Mouse (Mus musculus): Measurements from ENCODE around the gene Trpc5os. TPM values are rescaled to one million over a fixed set of nuclear protein-coding genes. Genes with fewer than 3 reads are reported as not detected.

The Trpc5os gene
- polyA plus RNA-seq (2012; rRNA removed) (0.04 TPM in 1 of 2 replicates, not detected in the other), polyA plus RNA-seq (2014; fragmentation: Nextera tagmentation; extraction: Ambion mirVana) (0.08 and 0.14 TPM in 2 replicates)

GRCm38 (mm10) chrX:144456281-144456680 lies at the start of gene Trpc5os:
Gene Trpc5os (plus strand): TSS chrX:144456581.
- no peak within 1 kb of the TSS for H3K4me2 ChIP-seq (replicated peaks; ENCODE audit: low read depth, low read length, severe bottlenecking)
- DNase-seq (ENCODE audit: low spot score) = no peak
- WGBS = 86% methylated on average over 5 of the region's 5 CpGs
- H3K27ac ChIP-seq (replicated peaks; ENCODE audit: low read depth, low read length) = no peak within 1 kb of the TSS
- no peak for TF ChIP-seq POLR2A (IDR thresholded peaks at IDR 0.05; ENCODE audit: borderline replicate concordance, extremely low read depth, insufficient read depth, insufficient read length)
- no peak within 1 kb of the TSS for H3K9ac ChIP-seq (ENCODE audit: low read depth, low read length, severe bottlenecking)
- ATAC-seq (ENCODE audit: low FRiP score, low read depth) = no peak
- no peaks in the 10 kb centered on the region for H3K4me1 ChIP-seq (ENCODE audit: control insufficient read depth, insufficient read depth, low read length)
- no peaks in the 10 kb centered on the region for H3K9me3 ChIP-seq (ENCODE audit: control insufficient read depth, low read length)
- H3K4me3 ChIP-seq (replicated peaks; ENCODE audit: low read length) = no peak within 1 kb of the TSS
- H3K27me3 ChIP-seq (ENCODE audit: control insufficient read depth, insufficient read depth, low read length) = no peaks in the 10 kb centered on the region
- no peaks in the 10 kb centered on the region for H3K36me3 ChIP-seq (ENCODE audit: control insufficient read depth, insufficient read depth, low read length)

GRCm38 (mm10) chrX:144408036-144408435 lies 48.3 kb upstream of the Trpc5os start:
- ATAC-seq (ENCODE audit: low FRiP score, low read depth) (no peak), DNase-seq (ENCODE audit: low spot score) (no peak)
- TF ChIP-seq POLR2A (IDR thresholded peaks at IDR 0.05; ENCODE audit: borderline replicate concordance, extremely low read depth, insufficient read depth, insufficient read length) = no peak
- no peaks in the 10 kb centered on the region for H3K9me3 ChIP-seq (ENCODE audit: control insufficient read depth, low read length)
- H3K9ac ChIP-seq (ENCODE audit: low read depth, low read length, severe bottlenecking) = no peak overlapping the region
- no peaks in the 10 kb centered on the region for H3K27me3 ChIP-seq (ENCODE audit: control insufficient read depth, insufficient read depth, low read length)
- H3K4me3 ChIP-seq (replicated peaks; ENCODE audit: low read length) = no peak overlapping the region
- H3K27ac ChIP-seq (replicated peaks; ENCODE audit: low read depth, low read length) = no peak overlapping the region
- H3K4me2 ChIP-seq (replicated peaks; ENCODE audit: low read depth, low read length, severe bottlenecking) = no peak overlapping the region
- WGBS = 65% methylated on average over 5 of the region's 5 CpGs
- H3K4me1 ChIP-seq (ENCODE audit: control insufficient read depth, insufficient read depth, low read length) = no peaks in the 10 kb centered on the region
- H3K36me3 ChIP-seq (ENCODE audit: control insufficient read depth, insufficient read depth, low read length) = no peaks in the 10 kb centered on the region

- no peak overlapping the region for H3K9ac ChIP-seq (ENCODE audit: low read depth, low read length, severe bottlenecking)
- ATAC-seq (ENCODE audit: low FRiP score, low read depth) (no peak), DNase-seq (ENCODE audit: low spot score) (no peak)
- H3K4me1 ChIP-seq (ENCODE audit: control insufficient read depth, insufficient read depth, low read length) = no peaks in the 10 kb centered on the region
- no peak for TF ChIP-seq POLR2A (IDR thresholded peaks at IDR 0.05; ENCODE audit: borderline replicate concordance, extremely low read depth, insufficient read depth, insufficient read length)
- H3K27me3 ChIP-seq (ENCODE audit: control insufficient read depth, insufficient read depth, low read length) = no peaks in the 10 kb centered on the region
- no peak overlapping the region for H3K4me2 ChIP-seq (replicated peaks; ENCODE audit: low read depth, low read length, severe bottlenecking)
- no peak overlapping the region for H3K4me3 ChIP-seq (replicated peaks; ENCODE audit: low read length)
- no peaks in the 10 kb centered on the region for H3K9me3 ChIP-seq (ENCODE audit: control insufficient read depth, low read length)
- H3K36me3 ChIP-seq (ENCODE audit: control insufficient read depth, insufficient read depth, low read length) = no peaks in the 10 kb centered on the region
- WGBS = 75% methylated on average over 1 of the region's 1 CpGs
- no peak overlapping the region for H3K27ac ChIP-seq (replicated peaks; ENCODE audit: low read depth, low read length)
Measured at GRCm38 (mm10) chrX:144420259-144420658, 36.1 kb upstream of the Trpc5os start.

GRCm38 (mm10) chrX:144421091-144421490 lies 35.3 kb upstream of the Trpc5os start:
- no peak for DNase-seq (ENCODE audit: low spot score)
- Histone ChIP-seq H3K4me3 (replicated peaks; ENCODE audit: low read length) (no peak overlapping the region), H3K9ac (ENCODE audit: low read depth, low read length, severe bottlenecking) (no peak overlapping the region), H3K36me3 (ENCODE audit: control insufficient read depth, insufficient read depth, low read length) (no peaks in the 10 kb centered on the region), H3K4me1 (ENCODE audit: control insufficient read depth, insufficient read depth, low read length) (no peaks in the 10 kb centered on the region), H3K27ac (replicated peaks; ENCODE audit: low read depth, low read length) (no peak overlapping the region), H3K27me3 (ENCODE audit: control insufficient read depth, insufficient read depth, low read length) (no peaks in the 10 kb centered on the region), H3K4me2 (replicated peaks; ENCODE audit: low read depth, low read length, severe bottlenecking) (no peak overlapping the region), H3K9me3 (ENCODE audit: control insufficient read depth, low read length) (no peaks in the 10 kb centered on the region)
- WGBS = 94% methylated on average over 1 of the region's 1 CpGs
- ATAC-seq (ENCODE audit: low FRiP score, low read depth) = no peak
- no peak for TF ChIP-seq POLR2A (IDR thresholded peaks at IDR 0.05; ENCODE audit: borderline replicate concordance, extremely low read depth, insufficient read depth, insufficient read length)

GRCm38 (mm10) chrX:144423848-144424247 lies 32.5 kb upstream of the Trpc5os start:
- H3K4me1 ChIP-seq (ENCODE audit: control insufficient read depth, insufficient read depth, low read length) = no peaks in the 10 kb centered on the region
- DNase-seq (ENCODE audit: low spot score) = no peak
- H3K9me3 ChIP-seq (ENCODE audit: control insufficient read depth, low read length) = no peaks in the 10 kb centered on the region
- ATAC-seq (ENCODE audit: low FRiP score, low read depth) = no peak
- no peak overlapping the region for H3K4me2 ChIP-seq (replicated peaks; ENCODE audit: low read depth, low read length, severe bottlenecking)
- TF ChIP-seq POLR2A (IDR thresholded peaks at IDR 0.05; ENCODE audit: borderline replicate concordance, extremely low read depth, insufficient read depth, insufficient read length) = no peak
- H3K4me3 ChIP-seq (replicated peaks; ENCODE audit: low read length) = no peak overlapping the region
- H3K36me3 ChIP-seq (ENCODE audit: control insufficient read depth, insufficient read depth, low read length) = no peaks in the 10 kb centered on the region
- H3K27ac ChIP-seq (replicated peaks; ENCODE audit: low read depth, low read length) = no peak overlapping the region
- no peaks in the 10 kb centered on the region for H3K27me3 ChIP-seq (ENCODE audit: control insufficient read depth, insufficient read depth, low read length)
- WGBS = 77% methylated on average over 3 of the region's 3 CpGs
- H3K9ac ChIP-seq (ENCODE audit: low read depth, low read length, severe bottlenecking) = no peak overlapping the region

- ATAC-seq (ENCODE audit: low FRiP score, low read depth) (no peak), DNase-seq (ENCODE audit: low spot score) (no peak)
- Histone ChIP-seq H3K4me2 (replicated peaks; ENCODE audit: low read depth, low read length, severe bottlenecking) (no peak overlapping the region), H3K27ac (replicated peaks; ENCODE audit: low read depth, low read length) (no peak overlapping the region), H3K27me3 (ENCODE audit: control insufficient read depth, insufficient read depth, low read length) (no peaks in the 10 kb centered on the region), H3K36me3 (ENCODE audit: control insufficient read depth, insufficient read depth, low read length) (no peaks in the 10 kb centered on the region), H3K9me3 (ENCODE audit: control insufficient read depth, low read length) (no peaks in the 10 kb centered on the region), H3K4me3 (replicated peaks; ENCODE audit: low read length) (no peak overlapping the region), H3K9ac (ENCODE audit: low read depth, low read length, severe bottlenecking) (no peak overlapping the region), H3K4me1 (ENCODE audit: control insufficient read depth, insufficient read depth, low read length) (no peaks in the 10 kb centered on the region)
- WGBS = 83% methylated on average over 2 of the region's 2 CpGs
- no peak for TF ChIP-seq POLR2A (IDR thresholded peaks at IDR 0.05; ENCODE audit: borderline replicate concordance, extremely low read depth, insufficient read depth, insufficient read length)
Measured at GRCm38 (mm10) chrX:144464416-144464815, 8.0 kb downstream of the Trpc5os start.
